Comparison of ENCODE assay signal across 25 mouse cellular contexts in the genomic region with DNA sequence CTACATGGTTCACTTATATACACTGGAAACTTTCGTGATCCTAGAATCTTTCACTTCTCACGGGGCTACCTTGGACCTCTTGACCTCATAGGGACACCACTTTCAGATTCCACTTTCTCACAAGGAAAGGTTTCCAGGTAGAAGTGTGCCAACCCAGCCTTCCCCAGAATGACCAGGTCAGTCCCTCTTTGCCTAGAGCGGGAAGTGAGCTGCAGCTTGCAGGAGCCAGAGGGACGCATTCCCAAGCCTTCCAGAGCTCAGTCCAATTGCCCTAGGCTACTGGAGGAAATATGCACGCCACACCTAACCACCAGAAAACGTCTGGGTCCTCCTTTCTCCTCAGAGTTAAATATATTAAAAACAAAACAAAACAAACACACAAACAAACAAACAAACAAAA. TPM values are rescaled to one million over a fixed set of nuclear protein-coding genes. Genes with fewer than 3 reads are reported as not detected.
DNase-seq lines count a peak whose midpoint lies in the region; ATAC-seq lines count a peak whose summit lies in the region.
"Had no signal": no experiment of that assay in that cellular context is flagged by ENCODE, and none has a peak within 500 bp of the region (broad histone marks: within the 10 kb centered on the region; RNA-seq: fewer than 3 reads in every experiment).

No protein-coding gene starts in this region.

- H3K4me1 ChIP-seq in heart, embryonic 10.5 days = peaks cover 41% of the 10 kb centered on the region
- H3K4me1 ChIP-seq in midbrain, embryonic 11.5 days (ENCODE audit: control insufficient read depth, insufficient read depth, low read length) = peaks cover 9% of the 10 kb centered on the region
- H3K4me1 ChIP-seq in midbrain, embryonic 16.5 days (ENCODE audit: control insufficient read depth, insufficient read depth, low read length) = no peaks in the 10 kb centered on the region; the same call in 1 of the 2 replicates
- H3K4me1 ChIP-seq in heart, embryonic 14.5 days (ENCODE audit: control insufficient read depth in 2 of 2, insufficient read depth in 2 of 2, low read length in 2 of 2) = peaks cover 2 to 4% of the 10 kb centered on the region in 2 experiments; a peak in 3 of 4 replicates
- H3K4me1 ChIP-seq in limb, embryonic 10.5 days = peaks cover 19% of the 10 kb centered on the region
- peaks cover 13% of the 10 kb centered on the region; the same call in 1 of the 2 replicates for H3K4me1 ChIP-seq in liver, embryonic 11.5 days (replicated peaks; ENCODE audit: control insufficient read depth, insufficient read depth, low read length)

- no peak overlapping the region for H3K4me2 ChIP-seq in midbrain, embryonic 11.5 days
- no peak overlapping the region for H3K4me2 ChIP-seq in midbrain, embryonic 16.5 days (ENCODE audit: low read length)
- peak overlapping the region; percentile 79 for H3K4me2 ChIP-seq in heart, embryonic 14.5 days (ENCODE audit: low read length)
- no peak overlapping the region for H3K4me2 ChIP-seq in liver, embryonic 11.5 days
- H3K4me2 ChIP-seq: hindbrain, embryonic 14.5 days had no signal

- H3K36me3 ChIP-seq in heart, embryonic 10.5 days = no peaks in the 10 kb centered on the region
- no peaks in the 10 kb centered on the region for H3K36me3 ChIP-seq in midbrain, embryonic 11.5 days (ENCODE audit: control insufficient read depth, insufficient read depth, low read length)
- H3K36me3 ChIP-seq in midbrain, embryonic 16.5 days (ENCODE audit: control insufficient read depth, insufficient read depth, low read length) = no peaks in the 10 kb centered on the region
- H3K36me3 ChIP-seq in heart, embryonic 14.5 days (ENCODE audit: control insufficient read depth, insufficient read depth, low read length) = no peaks in the 10 kb centered on the region
- no peaks in the 10 kb centered on the region for H3K36me3 ChIP-seq in limb, embryonic 10.5 days
- no peaks in the 10 kb centered on the region for H3K36me3 ChIP-seq in liver, embryonic 11.5 days (ENCODE audit: control insufficient read depth, insufficient read depth, low read length)
- H3K36me3 ChIP-seq: embryonic facial prominence, embryonic 10.5 days had no signal

- no peak overlapping the region for H3K9ac ChIP-seq in midbrain, embryonic 11.5 days (ENCODE audit: low read length)
- H3K9ac ChIP-seq in midbrain, embryonic 16.5 days (ENCODE audit: low read depth, low read length) = no peak overlapping the region
- peak overlapping the region; percentile 82 for H3K9ac ChIP-seq in heart, embryonic 14.5 days (ENCODE audit: low read length)
- no peak overlapping the region for H3K9ac ChIP-seq in liver, embryonic 11.5 days (ENCODE audit: low read depth, low read length)
- H3K9ac ChIP-seq: hindbrain, embryonic 14.5 days; liver, postnatal 0 days had no signal

- H3K27ac ChIP-seq in heart, embryonic 10.5 days = peak overlapping the region; percentile 91
- no peak overlapping the region for H3K27ac ChIP-seq in midbrain, embryonic 11.5 days (ENCODE audit: low read depth, low read length)
- H3K27ac ChIP-seq in midbrain, embryonic 16.5 days (ENCODE audit: low read length) = no peak overlapping the region
- H3K27ac ChIP-seq in heart, embryonic 14.5 days (replicated peaks in 1 of 2; ENCODE audit: control insufficient read depth in 1 of 2, insufficient read depth in 1 of 2, low read depth in 2 of 2, low read length in 2 of 2) = peak overlapping the region; percentile 82
- no peak overlapping the region for H3K27ac ChIP-seq in limb, embryonic 10.5 days
- no peak overlapping the region for H3K27ac ChIP-seq in liver, embryonic 11.5 days (ENCODE audit: low read depth, low read length)
- H3K27ac ChIP-seq: embryonic facial prominence, embryonic 10.5 days; hindbrain, embryonic 14.5 days; left cerebral cortex, adult 2 months; macrophage had no signal

- no peaks in the 10 kb centered on the region for H3K9me3 ChIP-seq in heart, embryonic 10.5 days
- H3K9me3 ChIP-seq in midbrain, embryonic 11.5 days (ENCODE audit: control insufficient read depth, low read length) = no peaks in the 10 kb centered on the region
- no peaks in the 10 kb centered on the region for H3K9me3 ChIP-seq in midbrain, embryonic 16.5 days (replicated peaks; ENCODE audit: control insufficient read depth, low read length, poor library complexity, severe bottlenecking)
- no peaks in the 10 kb centered on the region for H3K9me3 ChIP-seq in heart, embryonic 14.5 days (ENCODE audit: control insufficient read depth, low read length)
- no peaks in the 10 kb centered on the region for H3K9me3 ChIP-seq in limb, embryonic 10.5 days (replicated peaks)
- no peaks in the 10 kb centered on the region for H3K9me3 ChIP-seq in liver, embryonic 11.5 days (ENCODE audit: control insufficient read depth, low read length)
- H3K9me3 ChIP-seq: embryonic facial prominence, embryonic 10.5 days had no signal

- WGBS in heart, embryonic 10.5 days = 3% methylated on average over 6 of the region's 6 CpGs
- 2% methylated on average over 6 of the region's 6 CpGs for WGBS in midbrain, embryonic 11.5 days
- WGBS in midbrain, embryonic 16.5 days = under 1% methylated on average over 6 of the region's 6 CpGs
- WGBS in heart, embryonic 14.5 days = 4% methylated on average over 6 of the region's 6 CpGs
- WGBS in limb, embryonic 10.5 days = 2% methylated on average over 6 of the region's 6 CpGs
- WGBS in liver, embryonic 11.5 days = 4% methylated on average over 6 of the region's 6 CpGs

- DNase-seq in heart, embryonic 10.5 days (ENCODE audit: low spot score) = peak; percentile 75
- no peak for DNase-seq in heart, adult 11 months
- DNase-seq in midbrain, embryonic 11.5 days (ENCODE audit: low spot score, missing footprints) = peak; percentile 88
- peak; percentile 40 for DNase-seq in limb, embryonic 10.5 days (ENCODE audit: low spot score)
- no peak for DNase-seq in liver, embryonic 11.5 days (ENCODE audit: low spot score)
- DNase-seq: adrenal gland, postnatal 14 days; cerebellum, adult 2 months; cerebellum, postnatal 25 days; gastrocnemius, postnatal 25 days; kidney, adult 8-10 months; kidney, postnatal 10 days; left cerebral cortex, postnatal 4 days; liver, postnatal 0 days; right cerebral cortex, postnatal 14 days; thymus, postnatal 14 days had no signal

- H3K27me3 ChIP-seq in heart, embryonic 10.5 days (ENCODE audit: insufficient read depth, poor library complexity, severe bottlenecking) = peaks cover 75% of the 10 kb centered on the region
- peaks cover 89% of the 10 kb centered on the region for H3K27me3 ChIP-seq in midbrain, embryonic 11.5 days (ENCODE audit: control insufficient read depth, insufficient read depth, low read length)
- H3K27me3 ChIP-seq in midbrain, embryonic 16.5 days (ENCODE audit: control insufficient read depth, insufficient read depth, low read depth, low read length) = peaks cover 45% of the 10 kb centered on the region
- peaks cover 14% of the 10 kb centered on the region; the same call in 1 of the 2 replicates for H3K27me3 ChIP-seq in heart, embryonic 14.5 days (ENCODE audit: control insufficient read depth, insufficient read depth, low read length)
- peaks cover 98% of the 10 kb centered on the region for H3K27me3 ChIP-seq in limb, embryonic 10.5 days (ENCODE audit: low read depth, poor library complexity, severe bottlenecking)
- H3K27me3 ChIP-seq in liver, embryonic 11.5 days (replicated peaks; ENCODE audit: control insufficient read depth, insufficient read depth, low read length) = peaks cover 92% of the 10 kb centered on the region

- ATAC-seq in midbrain, embryonic 11.5 days (ENCODE audit: low FRiP score) = no peak
- ATAC-seq in midbrain, embryonic 16.5 days = no peak
- ATAC-seq in heart, embryonic 14.5 days (ENCODE audit: insufficient number of reproducible peaks, insufficient read depth, low FRiP score, low read depth) = no peak
- ATAC-seq in liver, embryonic 11.5 days (replicated peaks; ENCODE audit: low FRiP score) = no peak
- ATAC-seq: forebrain, embryonic 16.5 days; liver, postnatal 0 days; lung, postnatal 0 days had no signal

- peak overlapping the region; percentile 50 for H3K4me3 ChIP-seq in heart, embryonic 10.5 days
- no peak overlapping the region for H3K4me3 ChIP-seq in midbrain, embryonic 11.5 days (ENCODE audit: low read depth, low read length)
- H3K4me3 ChIP-seq in midbrain, embryonic 16.5 days (ENCODE audit: low read depth, low read length) = no peak overlapping the region
- peak overlapping the region; percentile 23 to 27; a peak in 3 of 4 replicates for H3K4me3 ChIP-seq in heart, embryonic 14.5 days (ENCODE audit: control insufficient read depth in 1 of 2, insufficient read depth in 1 of 2, low read depth in 1 of 2, low read length in 2 of 2)
- H3K4me3 ChIP-seq in limb, embryonic 10.5 days = no peak overlapping the region
- H3K4me3 ChIP-seq in liver, embryonic 11.5 days (ENCODE audit: low read depth, low read length) = no peak overlapping the region
- H3K4me3 ChIP-seq: embryonic facial prominence, embryonic 10.5 days; left cerebral cortex, adult 2 months had no signal

RNA-seq across cellular contexts. Expression of gene Nkx2-5, which starts 3.4 kb away (rescaled TPM):
- 146 and 189 TPM in 2 replicates for polyA plus RNA-seq in heart, embryonic 10.5 days (2016; fragmentation: Nextera tagmentation; extraction: Ambion mirVana)
- polyA plus RNA-seq in midbrain, embryonic 11.5 days (2014; fragmentation: Nextera tagmentation; extraction: Ambion mirVana) = not detected in 2 replicates
- polyA plus RNA-seq in midbrain, embryonic 16.5 days (2015; fragmentation: Nextera tagmentation; extraction: Ambion mirVana) = not detected in 2 replicates
- 172 and 177 TPM in 2 replicates for polyA plus RNA-seq in heart, embryonic 14.5 days (2014; fragmentation: Nextera tagmentation; extraction: Ambion mirVana)
- 0.10 and 0.14 TPM in 2 replicates for polyA plus RNA-seq in limb, embryonic 10.5 days (2016; fragmentation: Nextera tagmentation; extraction: Ambion mirVana)
- 1.0 and 2.1 TPM in 2 replicates for polyA plus RNA-seq in liver, embryonic 11.5 days (2014; fragmentation: Nextera tagmentation; extraction: Ambion mirVana)
- polyA plus RNA-seq: cerebellum, adult 2 months; forebrain, embryonic 16.5 days; hindbrain, embryonic 14.5 days; liver, adult 2 months; liver, postnatal 0 days; macrophage; testis, adult 2 months had no signal

Comparison
In these comparisons a context has a peak if more than half of its experiments do, and no peak if none do; other contexts are left out.
1. DNase-seq: peak in heart, embryonic 10.5 days (single experiment), midbrain, embryonic 11.5 days (single experiment) and limb, embryonic 10.5 days (single experiment); none in heart, adult 11 months (single experiment) and liver, embryonic 11.5 days (single experiment).
2. H3K27ac ChIP-seq: peak in heart, embryonic 10.5 days (single experiment) and heart, embryonic 14.5 days (2 of 2); none in midbrain, embryonic 11.5 days (single experiment), midbrain, embryonic 16.5 days (single experiment), limb, embryonic 10.5 days (single experiment) and liver, embryonic 11.5 days (single experiment).
3. H3K4me3 ChIP-seq: peak in heart, embryonic 10.5 days (single experiment) and heart, embryonic 14.5 days (2 of 2); none in midbrain, embryonic 11.5 days (single experiment), midbrain, embryonic 16.5 days (single experiment), limb, embryonic 10.5 days (single experiment) and liver, embryonic 11.5 days (single experiment).
4. RNA of gene Nkx2-5, which starts 3.4 kb away (polyA plus RNA-seq): 172 to 177 TPM in heart, embryonic 14.5 days and 146 to 189 TPM in heart, embryonic 10.5 days; 1.0 to 2.1 TPM in liver, embryonic 11.5 days, 0.10 to 0.14 TPM in limb, embryonic 10.5 days, not detected in midbrain, embryonic 11.5 days and not detected in midbrain, embryonic 16.5 days; every median in the first group is over 10 times any median in the second.